Mouse (Mus musculus): Measurements from ENCODE around the gene Mss51. TPM values are rescaled to one million over a fixed set of nuclear protein-coding genes. Genes with fewer than 3 reads are reported as not detected.

Mss51 gene
- polyA plus RNA-seq, 1 experiment from 2014 or later = 1.1 TPM

GRCm38 (mm10) chr14:20436976-20437375, 59.7 kb downstream of the Mss51 start:
- Histone ChIP-seq H3K9me3 (ENCODE audit: control insufficient read depth, low read length) (no peaks in the 10 kb centered on the region), H3K27me3 (ENCODE audit: control insufficient read depth, insufficient read depth, low read length) (no peaks in the 10 kb centered on the region), H3K9ac (ENCODE audit: low read length) (no peak overlapping the region), H3K4me3 (ENCODE audit: low read depth, low read length) (no peak overlapping the region), H3K4me1 (replicated peaks; ENCODE audit: control insufficient read depth, insufficient read depth, low read length) (no peaks in the 10 kb centered on the region), H3K27ac (ENCODE audit: low read depth, low read length) (no peak overlapping the region), H3K36me3 (ENCODE audit: control insufficient read depth, insufficient read depth, low read length) (no peaks in the 10 kb centered on the region), H3K4me2 (ENCODE audit: low read depth, low read length, severe bottlenecking) (no peak overlapping the region)
- WGBS = 72% methylated on average over 6 of the region's 6 CpGs
- ATAC-seq (replicated peaks; ENCODE audit: low FRiP score) (no peak), DNase-seq (ENCODE audit: low spot score) (no peak)

Other genes starting within 250 kb of the Mss51 start
- gene Kcnk16, start 227.7 kb downstream of the Mss51 start, polyA plus RNA-seq (2014; fragmentation: Nextera tagmentation; extraction: Ambion mirVana) = not detected in 2 replicates
- 8.5 and 12.6 TPM in 2 replicates for gene Nudt13, start 202.2 kb downstream of the Mss51 start, polyA plus RNA-seq (2014; fragmentation: Nextera tagmentation; extraction: Ambion mirVana)
- 77.9 and 78.5 TPM in 2 replicates for gene Ecd, start 148.8 kb downstream of the Mss51 start, polyA plus RNA-seq (2014; fragmentation: Nextera tagmentation; extraction: Ambion mirVana)
- 59.5 and 60.8 TPM in 2 replicates for gene Fam149b, start 148.7 kb downstream of the Mss51 start, polyA plus RNA-seq (2014; fragmentation: Nextera tagmentation; extraction: Ambion mirVana)
- 317 and 327 TPM in 2 replicates for gene Dnajc9, start 108.0 kb downstream of the Mss51 start, polyA plus RNA-seq (2014; fragmentation: Nextera tagmentation; extraction: Ambion mirVana)
- gene Mrps16, start 103.3 kb downstream of the Mss51 start, polyA plus RNA-seq (2014; fragmentation: Nextera tagmentation; extraction: Ambion mirVana) = 69.7 and 75.5 TPM in 2 replicates
- gene Cfap70, start 44.7 kb downstream of the Mss51 start, polyA plus RNA-seq (2014; fragmentation: Nextera tagmentation; extraction: Ambion mirVana) = 0.24 and 0.64 TPM in 2 replicates
- gene Anxa7, start 16.8 kb downstream of the Mss51 start, polyA plus RNA-seq (2014; fragmentation: Nextera tagmentation; extraction: Ambion mirVana) = 12.8 and 14.6 TPM in 2 replicates
- 61.5 and 69.1 TPM in 2 replicates for gene Ppp3cb, start 49.7 kb upstream of the Mss51 start, polyA plus RNA-seq (2014; fragmentation: Nextera tagmentation; extraction: Ambion mirVana)
- 20.8 and 21.0 TPM in 2 replicates for gene Usp54, start 144.2 kb upstream of the Mss51 start, polyA plus RNA-seq (2014; fragmentation: Nextera tagmentation; extraction: Ambion mirVana)
- 0.28 TPM in 1 of 2 replicates, not detected in the other for gene Myoz1, start 159.6 kb upstream of the Mss51 start, polyA plus RNA-seq (2014; fragmentation: Nextera tagmentation; extraction: Ambion mirVana)
- 0.13 and 0.35 TPM in 2 replicates for gene Synpo2l, start 171.5 kb upstream of the Mss51 start, polyA plus RNA-seq (2014; fragmentation: Nextera tagmentation; extraction: Ambion mirVana)
- gene Sec24c, start 177.4 kb upstream of the Mss51 start, polyA plus RNA-seq (2014; fragmentation: Nextera tagmentation; extraction: Ambion mirVana) = 94.5 and 98.1 TPM in 2 replicates
- 19.3 and 20.1 TPM in 2 replicates for gene Fut11, start 198.1 kb upstream of the Mss51 start, polyA plus RNA-seq (2014; fragmentation: Nextera tagmentation; extraction: Ambion mirVana)
- 236 and 256 TPM in 2 replicates for gene Chchd1, start 206.1 kb upstream of the Mss51 start, polyA plus RNA-seq (2014; fragmentation: Nextera tagmentation; extraction: Ambion mirVana)
- gene Zswim8, start 210.7 kb upstream of the Mss51 start, polyA plus RNA-seq (2014; fragmentation: Nextera tagmentation; extraction: Ambion mirVana) = 31.7 and 37.3 TPM in 2 replicates
- 25.7 and 32.5 TPM in 2 replicates for gene Ndst2, start 237.7 kb upstream of the Mss51 start, polyA plus RNA-seq (2014; fragmentation: Nextera tagmentation; extraction: Ambion mirVana)